Mouse (Mus musculus): ENCODE data around the gene Gm9745.
"Not testable (repeated sequence)": the region's sequence is repeated elsewhere in the genome, so short reads cannot be mapped to it uniquely, and the experiment has no call there.

DNA sequence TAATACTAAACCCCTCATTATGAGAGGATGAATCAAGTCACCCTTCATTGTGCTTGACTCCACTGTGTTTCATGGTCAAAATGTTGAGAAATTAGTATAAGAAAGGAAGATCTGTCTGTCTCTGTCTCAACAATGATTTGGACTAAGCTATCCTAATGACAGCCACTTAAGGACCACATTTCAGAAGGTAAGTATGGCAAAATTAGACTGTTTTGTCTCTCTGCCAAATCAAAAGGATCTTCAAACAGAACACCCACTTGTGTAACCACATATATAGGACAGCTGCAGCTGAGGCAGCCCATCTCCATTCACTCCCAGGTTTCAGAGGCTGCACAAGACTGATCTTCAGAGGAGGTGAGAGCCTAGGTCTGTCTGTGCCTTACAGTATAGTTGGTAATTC lies 4.5 kb upstream of the Gm9745 start, which contains the start of gene Idi2:
- TF ChIP-seq CTCF (IDR thresholded peaks at IDR 0.05; ENCODE audit: low read depth, low read length); POLR2A (IDR thresholded peaks at IDR 0.05; ENCODE audit: borderline replicate concordance, low read depth, low read length): not testable (repeated sequence)
